Mouse (Mus musculus) urinary bladder, postnatal 10 days (tissue): ENCODE measurements around the gene Ubr7.

Experiments used
- DNase-seq: peaks from one replicate; pipeline ENCODE4 v3.0.0; 2022; ENCODE audit warnings: low spot score

Gene Ubr7

DNA sequence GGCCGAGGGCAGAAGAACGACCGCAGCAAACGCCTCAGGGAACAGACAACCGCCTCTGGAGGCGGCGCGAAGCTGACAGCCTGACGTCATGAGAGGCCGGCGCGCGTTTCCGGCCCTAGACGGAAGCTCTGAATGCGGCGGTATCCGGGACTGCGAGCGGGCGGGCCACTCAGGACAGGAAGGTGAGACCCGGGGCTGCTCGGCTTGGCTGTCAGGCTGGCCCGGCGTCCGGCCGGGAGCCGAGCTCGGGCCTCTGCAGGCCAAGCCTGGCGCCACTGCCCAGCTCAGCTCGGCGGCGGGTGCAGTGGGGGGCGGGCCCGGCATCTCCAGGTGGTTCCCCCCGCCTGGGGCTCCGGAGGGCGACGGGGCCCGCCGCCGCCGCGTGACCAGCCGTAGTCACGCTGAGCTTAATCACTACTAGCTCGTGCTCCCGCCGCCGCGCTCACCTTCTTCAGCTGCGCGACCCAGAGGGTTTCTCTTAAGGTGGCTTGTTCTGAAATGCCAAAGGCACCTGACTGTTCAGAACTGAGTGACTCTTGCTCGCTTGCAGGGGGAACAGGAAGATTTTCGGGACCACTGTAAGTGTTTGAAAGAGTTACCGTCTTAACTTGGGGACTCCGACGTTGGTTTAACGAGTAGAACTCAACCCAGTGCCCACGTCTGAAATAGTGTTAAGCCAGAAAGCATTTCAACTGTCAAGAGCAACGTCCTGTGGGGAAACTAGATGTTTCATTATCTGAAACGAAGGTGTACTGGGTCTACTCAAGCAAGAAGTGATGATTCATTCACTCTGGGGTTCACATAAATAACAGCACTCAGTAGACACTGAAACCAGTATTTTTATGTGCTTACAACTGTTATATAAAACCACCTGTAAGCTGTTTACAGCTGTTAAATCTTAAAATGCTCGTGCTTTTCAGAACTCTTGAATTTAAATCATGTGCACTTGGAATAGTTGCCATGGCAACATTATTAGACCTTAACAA is 13.9 kb upstream of the Ubr7 start, which contains the start of the genes Moap1 and Tmem251:
Gene Moap1 (minus strand): TSS at position 73 of the 986 bp plus-strand sequence.
Gene Tmem251 (plus strand): TSS at position 174 of the 986 bp plus-strand sequence.
- DNase-seq, result peak; percentile 68

DNA sequence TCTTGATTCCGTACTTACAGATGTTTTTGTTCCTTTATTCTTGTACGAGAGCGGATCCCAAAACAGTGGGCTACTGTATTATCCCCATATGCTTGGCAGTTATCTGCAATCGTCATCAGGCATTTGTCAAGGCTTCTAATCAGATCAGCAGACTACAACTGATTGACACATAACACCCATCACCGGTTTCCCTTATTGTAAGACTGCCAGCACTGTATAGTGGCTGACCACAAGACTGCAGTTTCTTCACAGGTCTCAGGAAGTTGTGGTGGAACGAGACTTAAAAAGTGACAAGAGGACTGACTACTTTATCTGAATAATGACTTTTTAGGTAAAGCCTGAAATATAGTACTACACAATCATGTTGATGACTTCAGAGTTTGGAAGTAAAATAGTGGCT is 12.9 kb upstream of the Ubr7 start:
- no peak for DNase-seq

DNA sequence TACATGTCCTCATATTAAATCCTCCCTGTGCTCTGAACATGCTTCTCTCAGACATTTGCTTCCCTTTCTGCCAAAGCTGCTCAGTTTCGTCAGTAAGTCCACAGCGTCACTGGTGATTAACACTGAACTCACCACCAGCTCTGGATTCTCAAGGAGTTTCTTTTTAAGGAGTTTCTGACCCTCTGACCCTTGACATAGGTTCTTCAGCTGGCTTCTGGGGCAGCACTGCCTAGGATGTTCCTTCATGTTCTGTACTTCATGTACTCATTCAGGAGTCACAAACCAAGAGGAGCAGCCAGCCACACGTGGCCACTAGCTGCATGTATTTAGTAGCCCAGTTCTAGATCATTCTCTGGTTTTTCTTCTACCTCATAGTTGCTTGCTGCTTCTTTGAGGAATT is 9.5 kb upstream of the Ubr7 start:
- no peak for DNase-seq

DNA sequence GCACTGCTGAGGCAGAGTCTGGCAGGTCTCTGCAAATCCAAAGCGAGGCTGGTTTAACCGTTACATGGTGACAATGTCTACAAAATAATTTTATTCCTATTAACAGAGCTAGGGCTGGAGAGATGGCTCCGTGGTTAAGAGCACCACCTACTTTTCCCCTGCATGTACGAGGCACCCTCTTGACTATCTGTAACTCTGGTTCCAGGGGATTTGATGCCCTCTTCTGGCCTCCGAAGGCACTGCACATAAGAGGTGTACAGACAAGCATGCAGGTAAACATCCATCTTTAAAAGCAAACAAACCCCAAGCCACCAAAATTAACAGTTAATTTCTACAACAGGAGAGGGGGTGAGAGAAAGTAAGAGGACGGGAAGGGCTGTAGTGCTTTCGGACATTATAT is 1.5 kb upstream of the Ubr7 start:
- no peak for DNase-seq

DNA sequence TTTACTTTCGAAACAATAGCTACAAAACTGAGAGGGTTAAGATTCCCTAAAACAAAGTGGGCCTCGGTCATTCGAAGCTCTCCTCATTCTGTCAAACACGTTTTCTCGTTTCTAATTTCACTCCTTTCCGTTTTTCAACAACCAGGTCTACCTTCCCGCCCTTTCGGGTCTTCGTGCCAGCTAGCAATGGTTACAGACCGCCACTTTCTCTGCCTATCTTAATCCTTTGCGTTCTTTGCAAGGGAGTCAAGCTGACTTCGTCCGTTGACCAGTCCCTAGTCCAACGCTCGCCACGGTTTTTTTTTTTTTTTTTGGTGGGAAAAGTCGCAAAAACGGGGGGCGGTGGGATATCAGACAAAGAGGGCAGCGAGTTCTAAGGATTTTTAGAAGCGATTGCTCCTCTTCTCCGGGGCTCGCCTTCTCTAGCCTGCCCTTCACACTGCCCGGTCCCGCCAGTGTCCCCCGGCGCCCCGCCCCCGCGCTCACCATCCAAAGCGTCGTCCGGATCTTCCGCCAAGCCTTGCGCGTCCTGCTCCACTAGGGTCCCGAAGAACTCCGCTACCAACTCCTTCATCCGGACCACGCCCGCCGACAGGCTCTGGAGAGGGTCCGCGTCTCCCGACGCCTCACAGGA is 595 bp upstream of the Ubr7 start:
- DNase-seq, result no peak

DNA sequence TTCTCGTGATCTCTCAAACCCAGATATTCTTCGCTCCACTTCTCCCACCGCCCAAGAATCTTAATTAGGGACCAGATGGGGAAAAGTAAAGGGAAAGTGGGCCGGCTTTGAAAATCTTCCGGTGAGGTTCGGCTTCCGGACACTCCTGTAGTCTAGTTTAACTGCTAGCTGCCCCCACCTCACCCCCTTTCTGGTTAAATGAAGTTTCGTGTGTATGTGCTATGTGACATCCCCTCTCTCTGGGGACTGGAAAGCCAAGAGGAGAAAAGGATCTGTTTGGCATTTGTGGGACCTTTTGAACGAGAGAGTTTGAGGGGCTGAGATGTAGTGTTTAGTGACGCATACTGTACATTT is 613 bp downstream of the Ubr7 start, which contains the start of gene Gm20604:
Gene Gm20604 (minus strand): TSS at position 270 of the 354 bp plus-strand sequence.
- DNase-seq, result no peak

DNA sequence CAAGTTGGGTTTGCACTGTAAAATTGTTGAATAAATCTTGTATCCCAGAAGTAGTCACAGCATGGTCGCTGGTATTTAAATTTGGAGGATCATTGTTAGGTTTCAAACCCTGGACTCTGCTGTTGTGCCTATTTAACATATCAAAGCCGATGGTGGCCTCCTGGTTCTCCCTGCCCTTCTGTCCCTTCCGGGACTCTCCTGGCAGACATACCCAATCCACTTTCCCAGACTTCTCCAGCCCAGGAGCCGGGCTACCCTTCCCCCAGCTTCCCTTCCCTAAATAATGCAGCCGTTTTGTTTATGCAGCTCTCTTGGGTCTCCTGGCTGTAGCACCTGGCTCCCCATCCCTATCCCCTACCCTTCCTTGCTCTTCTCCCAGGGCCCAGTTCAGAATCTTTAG is 1.2 kb downstream of the Ubr7 start:
- DNase-seq, result no peak

DNA sequence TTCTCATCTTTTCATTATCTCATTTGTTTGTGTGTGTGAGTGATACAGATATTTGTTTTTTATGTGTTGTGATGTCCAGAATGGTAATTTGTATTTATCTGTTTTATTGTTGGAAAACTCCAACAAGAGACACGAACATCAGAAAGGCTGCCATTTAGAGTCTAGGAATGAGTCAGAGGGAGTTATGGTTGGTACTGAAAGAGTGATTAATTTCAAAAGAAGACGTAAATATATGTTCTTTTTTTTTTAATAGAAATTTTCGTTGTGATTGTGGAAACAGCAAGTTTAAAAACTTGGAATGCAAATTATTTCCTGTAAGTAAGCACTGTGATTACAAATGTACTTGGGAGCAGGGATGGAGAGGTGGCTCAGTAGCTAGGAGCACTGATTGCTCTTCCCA is 3.9 kb downstream of the Ubr7 start:
- no peak for DNase-seq

DNA sequence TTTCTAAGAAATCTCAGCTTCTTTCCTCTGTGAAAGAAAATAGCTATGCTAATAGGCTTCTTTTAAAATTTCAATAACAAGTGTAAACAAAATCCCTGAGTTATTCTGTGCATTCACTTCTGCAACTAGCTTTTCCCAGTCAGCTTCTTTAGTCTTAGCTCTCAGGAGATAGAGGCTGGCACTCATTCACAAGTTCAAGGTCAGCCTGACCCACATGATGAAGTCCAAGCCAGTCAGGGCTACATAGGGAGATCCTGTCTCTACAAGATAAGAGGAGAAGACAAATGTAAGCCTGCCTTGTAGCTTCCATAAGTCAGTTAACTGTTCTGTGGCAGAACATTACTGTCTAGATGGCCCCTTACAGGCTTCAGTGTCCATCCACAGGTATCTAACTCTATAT is 5.9 kb downstream of the Ubr7 start:
- no peak for DNase-seq

DNA sequence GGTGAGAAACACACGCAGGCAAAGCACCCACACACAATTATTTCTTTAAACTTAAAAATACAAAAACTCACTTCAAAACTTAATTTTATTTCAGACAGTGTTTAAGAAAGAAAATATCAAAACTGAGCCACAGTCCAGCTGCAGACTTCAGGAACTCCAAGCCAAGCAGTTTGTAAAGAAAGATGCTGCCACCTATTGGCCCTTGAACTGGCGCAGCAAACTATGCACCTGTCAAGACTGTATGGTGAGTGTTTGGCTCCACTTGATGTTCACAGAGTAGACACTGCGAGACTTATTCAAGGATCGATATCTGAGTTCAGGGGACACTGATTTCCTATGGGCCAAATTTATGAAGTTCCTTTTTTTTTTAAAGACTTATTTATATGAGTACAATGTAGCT is 11.2 kb downstream of the Ubr7 start:
- no peak for DNase-seq

DNA sequence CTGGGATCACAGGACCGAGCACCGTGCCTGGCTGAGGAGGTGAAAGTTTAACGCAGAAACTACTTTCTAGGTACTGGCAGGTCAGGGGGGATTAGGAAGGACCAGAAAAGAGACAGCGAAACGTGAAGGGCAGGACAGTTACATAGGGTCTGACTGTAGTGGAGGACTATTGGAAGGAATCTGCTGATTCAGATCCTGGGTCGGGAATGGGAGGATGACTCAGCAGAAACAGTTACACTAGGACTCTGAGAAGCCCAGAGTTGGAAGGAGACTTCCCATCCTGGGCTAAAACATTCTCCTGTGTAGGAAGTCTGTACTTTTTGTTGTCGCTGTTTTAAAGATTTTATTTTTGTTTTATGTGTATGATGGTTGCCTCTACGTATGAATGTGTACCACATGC is 13.8 kb downstream of the Ubr7 start:
- no peak for DNase-seq

DNA sequence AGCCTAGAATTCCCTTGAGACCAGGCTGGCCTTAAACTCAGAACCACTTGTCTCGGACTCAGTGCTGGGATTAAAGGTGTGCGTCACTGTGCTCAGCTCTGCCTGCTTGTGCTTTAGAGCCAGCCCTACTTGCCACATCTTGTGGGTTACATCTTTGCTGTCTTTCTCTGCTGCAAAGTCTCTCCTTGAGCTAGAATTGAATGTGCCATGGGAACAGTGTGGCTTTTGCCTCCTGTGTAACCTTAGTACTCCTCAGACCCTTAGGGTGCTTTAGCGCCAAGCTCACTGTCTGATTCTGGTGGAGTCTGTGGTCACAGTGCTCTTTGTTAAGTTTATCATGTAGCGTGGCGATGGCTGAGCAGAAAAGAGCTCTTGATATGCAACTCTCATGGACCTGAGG is 14.9 kb downstream of the Ubr7 start:
- DNase-seq, result no peak

DNA sequence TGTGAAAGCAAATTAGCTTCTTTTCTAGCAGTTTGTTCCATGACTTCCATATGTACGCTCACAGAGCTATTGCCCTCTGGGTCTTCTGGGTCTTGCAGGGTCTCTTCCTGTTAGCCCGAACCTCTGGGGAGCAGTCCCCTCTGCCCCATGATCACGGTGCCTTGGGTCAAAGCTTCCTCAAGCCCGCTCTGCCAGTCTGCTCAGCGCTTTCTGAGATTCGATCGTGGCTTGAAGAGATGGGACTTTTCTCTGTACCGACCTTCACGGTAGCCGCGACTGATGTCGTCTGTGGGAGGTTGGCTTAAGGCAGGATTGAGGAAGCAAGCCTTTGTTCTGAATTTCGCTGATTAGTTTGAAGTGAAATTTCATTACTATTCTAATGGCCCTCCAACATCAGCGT is 18.3 kb downstream of the Ubr7 start:
- no peak for DNase-seq

DNA sequence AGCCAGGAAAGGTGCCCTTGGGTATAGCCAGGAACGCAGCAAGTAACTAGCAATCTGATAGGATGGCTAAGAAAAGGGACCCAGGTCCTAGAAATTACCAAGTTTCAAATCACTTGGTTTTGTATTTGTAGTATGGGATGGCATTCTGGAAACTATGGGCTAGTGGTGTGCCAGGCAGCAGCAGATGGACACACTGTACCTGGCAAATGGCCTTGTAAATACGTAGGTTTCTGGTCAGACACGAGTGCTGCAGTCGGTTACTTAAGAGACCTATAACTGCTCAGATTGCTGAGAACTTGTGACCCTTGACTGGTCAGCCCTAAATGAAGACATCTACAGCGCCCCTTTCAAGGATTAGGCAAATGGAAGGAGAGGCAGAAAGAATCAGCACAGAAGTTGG is 20.4 kb downstream of the Ubr7 start:
- DNase-seq, result no peak

DNA sequence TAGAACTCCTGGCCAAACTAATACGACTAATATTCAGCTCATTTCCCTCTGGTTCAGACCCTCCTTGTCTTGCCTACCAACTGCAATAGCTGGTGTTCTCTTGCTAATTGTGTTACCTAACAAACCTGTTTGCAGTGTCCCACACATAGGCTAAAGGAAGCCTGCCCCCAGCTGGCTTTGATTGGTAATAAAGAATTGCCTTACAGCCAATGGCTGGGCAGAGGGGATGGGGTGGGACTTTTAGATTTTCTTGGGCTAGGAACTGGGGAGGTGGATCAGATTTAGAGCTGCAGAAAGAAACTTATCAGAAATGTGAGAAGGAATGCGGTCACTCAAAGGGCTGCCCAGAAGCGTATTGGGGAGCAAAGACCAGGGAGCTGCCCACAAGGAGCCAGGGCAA is 21.7 kb downstream of the Ubr7 start:
- DNase-seq, result no peak

DNA sequence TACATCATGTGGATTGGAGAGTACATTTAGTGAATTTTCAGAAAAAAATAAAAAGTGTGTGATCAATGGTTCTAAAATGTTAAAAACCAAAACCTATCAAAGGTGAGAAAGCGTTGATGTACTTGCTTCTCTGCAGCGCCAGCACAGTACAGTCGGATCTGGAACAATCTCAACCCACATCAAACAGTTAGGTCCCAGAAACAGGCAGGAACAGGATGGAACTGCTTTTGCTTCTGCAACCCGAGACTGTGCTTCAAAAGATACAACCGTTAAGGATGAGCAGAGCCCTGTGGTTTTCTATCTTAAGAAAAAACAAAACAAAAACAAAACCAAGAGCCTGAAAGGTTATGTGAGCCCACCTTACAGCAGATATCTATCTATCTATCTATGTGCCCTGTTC is 25.1 kb downstream of the Ubr7 start:
- no peak for DNase-seq

DNA sequence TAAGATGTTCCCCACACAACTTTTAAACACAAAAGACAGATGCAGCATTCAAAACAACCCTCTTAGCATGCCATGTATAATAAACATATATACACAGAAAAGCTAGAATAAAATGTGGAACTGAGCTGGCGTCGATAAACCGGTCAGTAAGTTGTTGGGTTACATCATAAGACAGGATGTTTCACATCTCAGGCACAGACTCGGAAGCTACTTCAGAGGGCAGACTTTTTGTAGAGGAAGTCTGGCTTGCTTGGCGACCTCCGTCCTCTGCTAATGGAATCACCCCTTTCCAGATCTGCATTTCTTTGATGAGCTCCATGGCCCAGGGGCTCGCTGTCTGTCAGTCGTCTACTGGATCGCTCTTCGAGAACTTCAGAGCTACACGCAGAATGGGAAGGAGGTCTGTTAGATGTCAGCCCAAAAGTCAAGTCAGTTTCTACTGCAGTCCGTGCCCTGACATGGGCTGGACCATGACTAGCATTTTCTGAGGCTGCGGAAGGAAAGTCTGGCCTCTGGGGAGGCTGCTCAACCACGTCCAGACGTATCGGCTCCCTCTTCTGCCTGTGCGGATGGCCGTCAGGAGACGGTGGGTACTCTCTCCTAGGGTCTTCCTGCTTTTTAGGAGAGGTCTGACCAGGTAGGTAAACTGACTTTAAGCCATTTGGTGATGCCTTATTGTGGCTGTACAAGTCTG is 27.3 kb downstream of the Ubr7 start:
- no peak for DNase-seq

DNA sequence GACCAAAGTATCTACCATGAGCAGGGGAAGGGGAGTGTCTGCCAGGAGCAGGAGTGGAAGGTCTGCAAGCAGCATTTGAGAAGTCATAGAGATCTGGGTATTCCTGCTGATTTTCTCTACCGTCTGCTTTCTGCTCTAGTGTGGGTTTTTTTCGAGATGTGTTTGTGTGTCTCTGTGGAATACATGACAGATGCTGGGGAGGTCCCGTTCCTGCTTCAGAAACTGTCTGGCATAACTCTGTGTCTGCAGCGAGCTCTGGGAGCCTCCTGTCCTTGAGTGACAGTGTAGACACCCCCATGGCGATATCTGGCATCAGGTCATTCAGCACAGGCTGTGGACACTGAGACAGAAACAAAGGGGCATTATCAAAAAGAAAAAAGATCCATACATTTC is 27.8 kb downstream of the Ubr7 start:
- DNase-seq, result no peak

DNA sequence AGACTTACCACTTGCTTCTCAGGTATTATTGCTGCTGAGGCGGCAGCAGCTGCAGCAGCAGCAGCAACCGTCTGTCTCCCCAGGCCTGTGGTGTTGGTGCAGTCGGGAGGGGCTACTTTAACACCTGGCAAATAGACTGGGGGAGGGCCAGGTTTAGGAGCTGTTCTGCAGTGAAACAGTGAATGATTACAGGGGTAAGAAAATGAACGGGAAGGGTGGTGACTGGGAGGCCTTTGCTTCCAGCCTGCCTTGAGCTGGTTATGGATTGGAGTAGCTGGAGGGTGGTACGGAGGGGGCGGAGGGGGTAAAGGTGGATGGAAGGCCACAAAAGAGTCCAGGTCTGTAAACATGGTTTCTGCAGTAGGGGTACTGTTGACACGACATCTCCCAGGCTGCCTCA is 30.2 kb downstream of the Ubr7 start:
- no peak for DNase-seq

DNA sequence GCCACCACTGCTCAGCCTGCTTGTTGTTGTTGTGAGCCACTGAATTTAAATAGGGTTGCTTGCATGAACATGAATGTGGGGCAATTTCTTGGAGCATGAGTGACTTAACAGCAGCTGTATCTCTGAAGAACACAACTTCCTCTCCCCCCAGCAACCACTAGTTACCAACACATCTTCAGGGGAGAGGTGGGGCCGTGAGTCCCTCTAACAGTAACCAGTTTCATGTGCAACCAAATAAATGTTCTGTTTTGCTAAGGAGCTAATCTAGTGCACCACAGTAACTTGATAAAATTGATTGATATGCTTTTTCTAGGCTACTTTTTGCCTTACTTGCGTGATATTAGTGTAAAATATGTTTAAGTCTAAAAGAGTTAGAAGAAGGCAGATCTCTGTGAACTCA is 41.8 kb downstream of the Ubr7 start:
- no peak for DNase-seq

DNA sequence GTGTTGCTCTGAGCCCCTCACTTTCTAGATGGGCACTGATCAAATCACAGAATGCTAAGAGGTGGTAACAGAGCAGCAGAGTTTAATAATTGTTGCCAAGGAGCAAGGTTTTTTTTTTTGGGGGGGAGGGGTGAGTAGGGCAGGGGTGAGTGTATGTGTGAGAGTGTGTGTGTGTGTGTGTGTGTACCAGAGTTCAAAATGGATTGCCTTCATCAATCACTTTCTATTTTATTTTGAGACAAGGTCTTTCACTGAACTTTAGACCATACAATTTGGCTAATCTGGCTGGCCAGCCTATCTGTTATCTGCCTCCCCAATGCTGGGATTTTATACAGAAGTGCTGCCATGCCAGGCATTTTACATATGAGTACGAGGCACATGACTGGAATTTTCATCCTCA is 57.1 kb downstream of the Ubr7 start:
- no peak for DNase-seq

DNA sequence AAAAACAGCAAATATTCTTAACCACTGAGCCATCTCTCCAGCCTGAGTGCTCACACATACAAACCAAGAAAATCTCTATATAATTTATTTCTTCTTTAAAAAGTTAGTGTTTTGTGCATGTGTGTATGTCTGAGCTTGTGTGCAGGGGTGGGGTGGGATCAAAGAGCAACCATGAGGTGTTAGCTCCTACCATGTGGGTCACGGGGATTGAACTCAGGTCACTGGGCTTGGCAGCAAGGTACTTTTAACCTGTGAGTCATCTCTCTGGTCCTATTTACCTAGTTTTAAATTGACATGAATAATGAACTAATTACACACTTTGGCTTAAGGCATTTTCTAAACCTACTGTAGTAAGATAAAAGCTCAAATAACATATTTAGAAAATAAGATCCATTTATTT is 68.6 kb downstream of the Ubr7 start:
- DNase-seq, result no peak

DNA sequence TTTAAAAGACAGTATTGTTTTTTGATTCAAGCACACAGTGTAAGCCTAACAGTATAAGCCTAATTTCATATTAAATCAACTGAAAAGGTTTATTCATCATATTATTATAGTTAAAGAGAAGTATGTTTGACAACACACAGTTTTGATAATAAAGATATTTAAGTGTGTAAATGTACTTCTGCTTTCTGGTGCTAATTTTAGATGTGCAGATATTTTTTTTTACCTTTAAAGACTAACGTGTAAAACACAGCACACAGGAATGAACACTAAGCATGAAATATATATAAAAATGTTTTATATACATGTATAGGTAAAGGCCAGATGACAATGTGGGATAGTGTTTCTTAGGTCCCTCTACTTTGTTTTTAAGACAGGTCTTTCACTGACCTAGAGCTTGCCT is 69.4 kb downstream of the Ubr7 start:
- no peak for DNase-seq
